Mouse (Mus musculus): ENCODE results near the gene Eif4g1.

DNA sequence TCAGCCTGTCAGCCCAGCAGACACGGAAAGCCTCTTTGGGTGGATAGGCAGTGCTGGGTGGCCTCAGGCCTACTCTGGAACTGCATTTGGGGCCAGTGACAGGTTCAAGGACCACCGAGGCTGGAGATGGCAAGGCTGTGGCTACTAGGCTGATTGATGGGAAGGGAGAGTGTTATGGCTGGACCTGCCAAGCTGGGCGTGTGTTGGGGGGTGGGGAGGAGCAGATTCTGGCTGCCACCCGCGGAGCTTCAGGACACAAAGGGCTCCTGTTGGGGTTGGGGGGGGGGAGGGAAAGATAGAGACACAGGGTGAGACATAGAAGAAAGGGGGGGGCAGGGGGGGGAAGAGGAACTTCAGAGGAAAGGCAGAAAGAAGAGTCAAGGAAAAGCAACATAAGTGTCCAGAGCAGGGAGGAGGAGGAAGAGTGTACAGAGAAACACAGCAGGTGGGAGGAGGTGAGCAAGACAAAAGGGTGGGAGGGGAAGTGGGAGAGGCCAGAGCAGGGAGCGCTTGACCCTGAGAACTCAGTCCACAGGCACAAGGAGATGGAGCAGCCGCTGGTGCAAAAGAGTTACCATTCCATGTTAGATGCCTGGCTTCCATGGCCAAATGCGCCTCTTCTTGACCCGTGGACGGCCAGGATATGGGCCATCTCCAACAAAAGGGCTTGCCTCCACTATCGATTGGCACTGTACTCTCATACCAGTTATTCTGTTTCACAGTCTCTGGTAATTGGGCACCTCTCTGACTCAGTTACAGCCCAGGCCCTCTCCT lies 46.4 kb downstream of the Eif4g1 start:
- TF ChIP-seq CTCF (IDR thresholded peaks at IDR 0.05; ENCODE audit: control insufficient read depth, insufficient read depth, low read length) (no peak), POLR2A (IDR thresholded peaks at IDR 0.05; ENCODE audit: borderline replicate concordance, control insufficient read depth, low read depth, low read length) (no peak)
